ENCODE assay signal across 11 mouse cellular contexts in the genomic region with DNA sequence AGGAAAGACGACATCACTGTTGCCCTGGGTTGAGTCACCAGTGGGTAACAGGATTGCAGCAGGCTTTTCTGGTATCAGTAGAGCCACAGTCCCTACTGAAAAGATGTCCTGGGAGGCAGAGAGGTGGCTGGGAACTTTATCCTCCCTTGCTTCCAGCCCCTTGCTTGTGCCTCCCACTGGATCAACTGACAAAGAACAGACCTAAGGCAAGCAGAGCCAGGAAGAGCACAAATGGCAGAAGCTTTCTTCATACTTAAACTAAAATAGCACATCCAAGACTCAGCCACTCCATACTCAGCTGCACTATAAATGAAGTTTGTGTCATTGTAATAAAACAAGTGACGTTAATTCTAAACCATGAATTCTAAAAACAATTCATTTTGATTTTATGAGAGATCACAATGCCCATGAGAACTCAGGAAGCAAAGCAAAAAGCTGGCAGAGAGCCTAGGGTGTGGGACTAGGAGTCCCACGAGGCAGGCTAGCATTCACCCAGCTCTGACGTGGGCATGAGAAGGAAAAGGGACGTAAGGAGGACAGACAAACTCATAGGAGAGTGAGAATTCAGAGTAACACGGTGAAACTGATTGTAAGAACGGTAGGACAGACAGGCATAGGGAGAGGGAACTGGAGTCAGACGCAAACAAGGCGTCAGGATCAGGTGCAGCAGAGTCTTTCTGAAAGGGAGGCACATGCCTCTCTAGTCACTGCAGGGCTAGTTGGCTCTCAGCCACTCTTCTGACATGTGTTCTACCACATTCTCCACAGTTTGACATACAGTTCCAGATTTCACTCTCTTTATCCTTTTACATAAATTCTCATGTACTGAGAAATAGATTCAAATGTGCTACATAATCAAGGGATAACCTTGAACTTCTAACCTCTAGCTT. TPM values are rescaled to one million over a fixed set of nuclear protein-coding genes. Genes with fewer than 3 reads are reported as not detected.
DNase-seq lines count a peak whose midpoint lies in the region; ATAC-seq and TF ChIP-seq lines count a peak whose summit lies in the region.
"Had no signal": no experiment of that assay in that cellular context is flagged by ENCODE, and none has a peak within 500 bp of the region (broad histone marks: within the 10 kb centered on the region; RNA-seq: fewer than 3 reads in every experiment).

No protein-coding gene starts in this region.

- H3K36me3 ChIP-seq in kidney, embryonic 14.5 days (ENCODE audit: control insufficient read depth, insufficient read depth, low read length): peaks cover 68% of the 10 kb centered on the region
- peaks cover 52% of the 10 kb centered on the region for H3K36me3 ChIP-seq in heart, embryonic 12.5 days

- H3K9ac ChIP-seq in kidney, embryonic 14.5 days (ENCODE audit: low read depth, low read length): no peak overlapping the region
- H3K9ac ChIP-seq in heart, embryonic 12.5 days: no peak overlapping the region
- H3K9ac ChIP-seq: limb, embryonic 13.5 days had no signal

- DNase-seq in kidney, postnatal 36 days: peak; percentile 43 to 48
- DNase-seq in brain, adult 2 months (ENCODE audit: low read depth, low spot score): peak; percentile 65
- DNase-seq in lung, postnatal 4 days: peak; percentile 31 to 36
- no peak for DNase-seq in cerebellum, adult 2 months
- DNase-seq: cerebellum, adult 11 months had no signal

- no peak overlapping the region for H3K4me2 ChIP-seq in kidney, embryonic 14.5 days (replicated peaks; ENCODE audit: low read depth, low read length)
- H3K4me2 ChIP-seq in heart, embryonic 12.5 days: peak overlapping the region; percentile 24; the same call in 1 of the 2 replicates
- H3K4me2 ChIP-seq: limb, embryonic 13.5 days had no signal

- H3K27me3 ChIP-seq in kidney, embryonic 14.5 days (ENCODE audit: control insufficient read depth, insufficient read depth, low read length): no peaks in the 10 kb centered on the region
- H3K27me3 ChIP-seq in heart, embryonic 12.5 days (replicated peaks): no peaks in the 10 kb centered on the region
- H3K27me3 ChIP-seq in cerebellum, adult 2 months (ENCODE audit: control insufficient read depth, insufficient read depth, low read length): no peaks in the 10 kb centered on the region
- H3K27me3 ChIP-seq: limb, embryonic 13.5 days; Patski had no signal

- no peak for TF ChIP-seq POLR2A in cerebellum, adult 2 months (IDR thresholded peaks at IDR 0.05; ENCODE audit: borderline replicate concordance, insufficient read depth, low read length)

- 84% methylated on average over 9 of the region's 9 CpGs for WGBS in kidney, embryonic 14.5 days
- 56% methylated on average over 9 of the region's 9 CpGs for WGBS in heart, embryonic 12.5 days
- WGBS in cerebellum, adult 2 months: 51% methylated on average over 9 of the region's 9 CpGs

- H3K27ac ChIP-seq in kidney, embryonic 14.5 days (ENCODE audit: low read depth, low read length): no peak overlapping the region
- H3K27ac ChIP-seq in heart, embryonic 12.5 days (ENCODE audit: poor library complexity, severe bottlenecking): peak overlapping the region; percentile 94
- no peak overlapping the region; the same call in 1 of the 2 replicates for H3K27ac ChIP-seq in cerebellum, adult 2 months (ENCODE audit: insufficient read depth, low read length)
- H3K27ac ChIP-seq: hindbrain, embryonic 10.5 days; limb, embryonic 13.5 days had no signal

- TF ChIP-seq CTCF in cerebellum, adult 2 months (IDR thresholded peaks at IDR 0.05; ENCODE audit: borderline replicate concordance, insufficient read depth, low read depth, low read length): no peak

- no peaks in the 10 kb centered on the region for H3K4me1 ChIP-seq in kidney, embryonic 14.5 days (ENCODE audit: control insufficient read depth, insufficient read depth, low read length)
- peaks cover 22% of the 10 kb centered on the region for H3K4me1 ChIP-seq in heart, embryonic 12.5 days (replicated peaks)
- no peaks in the 10 kb centered on the region for H3K4me1 ChIP-seq in cerebellum, adult 2 months (ENCODE audit: control insufficient read depth, insufficient read depth, low read length)
- H3K4me1 ChIP-seq: hindbrain, embryonic 10.5 days; limb, embryonic 13.5 days had no signal

- no peaks in the 10 kb centered on the region for H3K9me3 ChIP-seq in kidney, embryonic 14.5 days (ENCODE audit: control insufficient read depth, low read length)
- no peaks in the 10 kb centered on the region for H3K9me3 ChIP-seq in heart, embryonic 12.5 days (replicated peaks)
- H3K9me3 ChIP-seq: hindbrain, embryonic 10.5 days; limb, embryonic 13.5 days had no signal

- H3K4me3 ChIP-seq in kidney, embryonic 14.5 days (ENCODE audit: low read length): no peak overlapping the region
- no peak overlapping the region for H3K4me3 ChIP-seq in heart, embryonic 12.5 days
- H3K4me3 ChIP-seq in cerebellum, adult 2 months (replicated peaks; ENCODE audit: insufficient read depth, low read depth, low read length): no peak overlapping the region
- H3K4me3 ChIP-seq: hindbrain, embryonic 10.5 days; limb, embryonic 13.5 days had no signal

- no peak for ATAC-seq in kidney, embryonic 14.5 days (ENCODE audit: low FRiP score, low TSS enrichment)
- 0 out of 2 replicates have a peak, but pooled peaks have one; percentile 25 for ATAC-seq in heart, embryonic 12.5 days (ENCODE audit: insufficient number of reproducible peaks, low FRiP score)
- no peak for ATAC-seq in granulocyte monocyte progenitor cell, adult 5-6 weeks (replicated peaks; ENCODE audit: poor library complexity, severe bottlenecking)
- ATAC-seq: Patski had no signal

RNA-seq across cellular contexts. Expression of gene Ttbk2, which starts 21.3 kb away (rescaled TPM):
- 4.2 and 5.3 TPM in 2 replicates for polyA plus RNA-seq in kidney, embryonic 14.5 days (2014; fragmentation: Nextera tagmentation; extraction: Ambion mirVana)
- polyA plus RNA-seq in heart, embryonic 12.5 days (2016; fragmentation: Nextera tagmentation; extraction: Ambion mirVana): 4.8 and 5.1 TPM in 2 replicates
- total RNA-seq in granulocyte monocyte progenitor cell, adult 5-6 weeks (2014; fragmentation: Nextera tagmentation): 3.1 and 7.9 TPM in 2 replicates
- total RNA-seq in granulocyte monocyte progenitor cell, adult 5-6 weeks (2017): 4.0 and 6.3 TPM in 2 replicates
- polyA plus RNA-seq in cerebellum, adult 2 months (2012; rRNA removed): 31.7 and 32.5 TPM in 2 replicates

RNA-seq across cellular contexts. Expression of gene Cdan1, which starts 21.8 kb away (rescaled TPM):
- 7.0 and 8.9 TPM in 2 replicates for polyA plus RNA-seq in kidney, embryonic 14.5 days (2014; fragmentation: Nextera tagmentation; extraction: Ambion mirVana)
- polyA plus RNA-seq in heart, embryonic 12.5 days (2016; fragmentation: Nextera tagmentation; extraction: Ambion mirVana): 9.5 and 10.8 TPM in 2 replicates
- total RNA-seq in granulocyte monocyte progenitor cell, adult 5-6 weeks (2014; fragmentation: Nextera tagmentation): 27.6 and 41.7 TPM in 2 replicates
- total RNA-seq in granulocyte monocyte progenitor cell, adult 5-6 weeks (2017): 17.0 and 24.1 TPM in 2 replicates
- polyA plus RNA-seq in cerebellum, adult 2 months (2012; rRNA removed): 37.8 and 45.8 TPM in 2 replicates

Comparison
In these comparisons a context has a peak if more than half of its experiments do, and no peak if none do; other contexts are left out.
1. DNase-seq: peak in kidney, postnatal 36 days (2 of 2), brain, adult 2 months (single experiment) and lung, postnatal 4 days (2 of 2); none in cerebellum, adult 2 months (0 of 2).